ENCODE assay signal across 18 mouse cellular contexts in the genomic region with DNA sequence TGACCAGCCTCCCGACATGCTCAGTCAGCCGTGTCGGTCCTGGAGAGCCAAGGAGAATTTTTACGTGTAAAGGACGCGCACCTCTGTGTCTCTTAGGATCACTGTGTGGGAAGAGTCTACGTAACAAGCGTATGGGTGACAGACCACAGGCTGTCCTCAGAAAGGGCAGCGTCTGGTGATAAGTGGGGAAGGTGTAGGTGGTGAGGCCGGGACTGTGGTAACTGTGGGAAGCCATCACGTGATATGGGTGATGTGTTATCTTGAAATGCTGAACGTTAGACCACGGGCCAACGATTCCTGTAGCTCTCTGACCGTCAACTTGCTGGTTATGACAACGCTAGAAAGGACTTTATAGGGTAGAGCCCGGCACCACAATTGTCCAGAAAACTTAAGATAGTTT.
DNase-seq lines count a peak whose midpoint lies in the region; ATAC-seq and TF ChIP-seq lines count a peak whose summit lies in the region.
"Had no signal": no experiment of that assay in that cellular context is flagged by ENCODE, and none has a peak within 500 bp of the region (broad histone marks: within the 10 kb centered on the region; RNA-seq: fewer than 3 reads in every experiment).

No protein-coding gene starts in this region.

- H3K4me1 ChIP-seq in MEL (ENCODE audit: control insufficient read depth in 1 of 2, insufficient read depth in 2 of 2, low read length in 2 of 2) = peaks cover 7 to 9% of the 10 kb centered on the region in 2 experiments
- H3K4me1 ChIP-seq in liver, embryonic 11.5 days (replicated peaks; ENCODE audit: control insufficient read depth, insufficient read depth, low read length) = peaks cover 2% of the 10 kb centered on the region
- H3K4me1 ChIP-seq in megakaryocyte, embryonic 14.5 days = no peaks in the 10 kb centered on the region
- H3K4me1 ChIP-seq in hindbrain, embryonic 13.5 days (replicated peaks) = no peaks in the 10 kb centered on the region
- H3K4me1 ChIP-seq in midbrain, embryonic 16.5 days (ENCODE audit: control insufficient read depth, insufficient read depth, low read length) = no peaks in the 10 kb centered on the region
- H3K4me1 ChIP-seq: hindbrain, embryonic 15.5 days; midbrain, embryonic 12.5 days had no signal

- no peak for TF ChIP-seq CTCF in MEL (IDR thresholded peaks at IDR 0.05 in 2 of 3, conservative IDR thresholded peaks at IDR 0.05 in 1 of 3; ENCODE audit: control insufficient read depth in 1 of 3, insufficient read depth in 1 of 3, low read depth in 2 of 3, low read length in 3 of 3, poor library complexity in 1 of 3, severe bottlenecking in 1 of 3)

- H3K9ac ChIP-seq in MEL (ENCODE audit: control insufficient read depth, low read depth, low read length, poor library complexity, severe bottlenecking) = no peak overlapping the region
- H3K9ac ChIP-seq in liver, embryonic 11.5 days (ENCODE audit: low read depth, low read length) = no peak overlapping the region
- no peak overlapping the region for H3K9ac ChIP-seq in hindbrain, embryonic 13.5 days
- H3K9ac ChIP-seq in midbrain, embryonic 16.5 days (ENCODE audit: low read depth, low read length) = no peak overlapping the region
- H3K9ac ChIP-seq: forebrain, postnatal 0 days; hindbrain, embryonic 15.5 days; midbrain, embryonic 12.5 days had no signal

- no peaks in the 10 kb centered on the region for H3K79me2 ChIP-seq in MEL (ENCODE audit: control insufficient read depth, insufficient read depth, low read length, poor library complexity)

- TF ChIP-seq RAD21 in MEL (IDR thresholded peaks at IDR 0.05; ENCODE audit: low read depth, low read length) = no peak

- DNase-seq in 416B (ENCODE audit: low read depth) (peak; percentile 84), MEL (ENCODE audit: low read depth, low spot score) (peak; percentile 33)
- peak; percentile 39 for DNase-seq in liver, embryonic 11.5 days (ENCODE audit: low spot score)
- no peak for DNase-seq in frontal cortex, postnatal 36 days (ENCODE audit: low spot score in 2 of 2)
- DNase-seq: adrenal gland, adult 8-10 months; cerebellum, postnatal 14 days; forebrain, postnatal 0 days; gastrocnemius, adult 2 months; heart, adult 2 months; kidney, adult 9 months; lung, adult 18-20 months; thymus, adult 2 months had no signal

- H3K4me3 ChIP-seq in MEL (ENCODE audit: control insufficient read depth in 1 of 2, insufficient read depth in 1 of 2, low read depth in 2 of 2, low read length in 2 of 2) = no peak overlapping the region
- H3K4me3 ChIP-seq in liver, embryonic 11.5 days (ENCODE audit: low read depth, low read length) = no peak overlapping the region
- peak overlapping the region; percentile 40 for H3K4me3 ChIP-seq in megakaryocyte, embryonic 14.5 days (replicated peaks)
- H3K4me3 ChIP-seq in hindbrain, embryonic 13.5 days = no peak overlapping the region
- H3K4me3 ChIP-seq in midbrain, embryonic 16.5 days (ENCODE audit: low read depth, low read length) = no peak overlapping the region
- H3K4me3 ChIP-seq: gastrocnemius, adult 2 months; heart, adult 2 months; hindbrain, embryonic 15.5 days; midbrain, embryonic 12.5 days; myocyte had no signal

- peak overlapping the region; percentile 16; the same call in 1 of the 2 replicates for H3K27ac ChIP-seq in MEL (ENCODE audit: control insufficient read depth, low read depth, low read length)
- H3K27ac ChIP-seq in liver, embryonic 11.5 days (ENCODE audit: low read depth, low read length) = no peak overlapping the region
- H3K27ac ChIP-seq in hindbrain, embryonic 13.5 days = no peak overlapping the region
- H3K27ac ChIP-seq in midbrain, embryonic 16.5 days (ENCODE audit: low read length) = no peak overlapping the region
- H3K27ac ChIP-seq: gastrocnemius, adult 2 months; heart, adult 2 months; hindbrain, embryonic 15.5 days; midbrain, embryonic 12.5 days had no signal

- peaks cover 0 to 7% of the 10 kb centered on the region in 2 experiments; a peak in 2 of 4 replicates for H3K36me3 ChIP-seq in MEL (ENCODE audit: control insufficient read depth in 1 of 2, insufficient read depth in 2 of 2, low read length in 2 of 2)
- no peaks in the 10 kb centered on the region for H3K36me3 ChIP-seq in liver, embryonic 11.5 days (ENCODE audit: control insufficient read depth, insufficient read depth, low read length)
- H3K36me3 ChIP-seq in megakaryocyte, embryonic 14.5 days (replicated peaks; ENCODE audit: low read length) = no peaks in the 10 kb centered on the region
- H3K36me3 ChIP-seq in hindbrain, embryonic 13.5 days = no peaks in the 10 kb centered on the region
- H3K36me3 ChIP-seq in midbrain, embryonic 16.5 days (ENCODE audit: control insufficient read depth, insufficient read depth, low read length) = no peaks in the 10 kb centered on the region
- H3K36me3 ChIP-seq: hindbrain, embryonic 15.5 days; midbrain, embryonic 12.5 days had no signal

- no peaks in the 10 kb centered on the region for H3K27me3 ChIP-seq in MEL (ENCODE audit: control insufficient read depth in 1 of 2, insufficient read depth in 2 of 2, low read length in 2 of 2)
- H3K27me3 ChIP-seq in liver, embryonic 11.5 days (replicated peaks; ENCODE audit: control insufficient read depth, insufficient read depth, low read length) = no peaks in the 10 kb centered on the region
- H3K27me3 ChIP-seq in megakaryocyte, embryonic 14.5 days (replicated peaks) = no peaks in the 10 kb centered on the region
- H3K27me3 ChIP-seq in hindbrain, embryonic 13.5 days = 0 out of 2 replicates have a peak, but pooled peaks cover 4% of the 10 kb centered on the region
- H3K27me3 ChIP-seq in midbrain, embryonic 16.5 days (ENCODE audit: control insufficient read depth, insufficient read depth, low read depth, low read length) = no peaks in the 10 kb centered on the region
- H3K27me3 ChIP-seq: hindbrain, embryonic 15.5 days had no signal

- WGBS in liver, embryonic 11.5 days = 39% methylated on average over 17 of the region's 17 CpGs
- WGBS in hindbrain, embryonic 13.5 days = 83% methylated on average over 17 of the region's 17 CpGs
- WGBS in midbrain, embryonic 16.5 days = 80% methylated on average over 17 of the region's 17 CpGs

- peak; percentile 84 for ATAC-seq in liver, embryonic 11.5 days (replicated peaks; ENCODE audit: low FRiP score)
- ATAC-seq in hindbrain, embryonic 13.5 days (ENCODE audit: low FRiP score) = no peak
- no peak for ATAC-seq in midbrain, embryonic 16.5 days
- ATAC-seq: forebrain, postnatal 0 days had no signal

- TF ChIP-seq POLR2A in MEL (IDR thresholded peaks at IDR 0.05; ENCODE audit: control insufficient read depth in 1 of 2, insufficient read depth in 1 of 2, low read depth in 1 of 2, low read length in 2 of 2, poor library complexity in 1 of 2) = no peak

- peak in 1 of 2 experiments; percentile 89; a peak in 2 of 4 replicates for TF ChIP-seq EP300 in MEL (IDR thresholded peaks at IDR 0.05; ENCODE audit: low read depth in 1 of 2, low read length in 2 of 2)

- H3K9me3 ChIP-seq in MEL (replicated peaks; ENCODE audit: insufficient read depth, low read length) = no peaks in the 10 kb centered on the region
- H3K9me3 ChIP-seq in liver, embryonic 11.5 days (ENCODE audit: control insufficient read depth, low read length) = no peaks in the 10 kb centered on the region
- H3K9me3 ChIP-seq in megakaryocyte, embryonic 14.5 days = peaks cover 10% of the 10 kb centered on the region
- no peaks in the 10 kb centered on the region for H3K9me3 ChIP-seq in hindbrain, embryonic 13.5 days
- no peaks in the 10 kb centered on the region for H3K9me3 ChIP-seq in midbrain, embryonic 16.5 days (replicated peaks; ENCODE audit: control insufficient read depth, low read length, poor library complexity, severe bottlenecking)
- H3K9me3 ChIP-seq: hindbrain, embryonic 15.5 days; midbrain, embryonic 12.5 days had no signal

- H3K4me2 ChIP-seq in liver, embryonic 11.5 days = peak overlapping the region; percentile 28; the same call in 1 of the 2 replicates
- no peak overlapping the region for H3K4me2 ChIP-seq in hindbrain, embryonic 13.5 days
- no peak overlapping the region for H3K4me2 ChIP-seq in midbrain, embryonic 16.5 days (ENCODE audit: low read length)
- H3K4me2 ChIP-seq: hindbrain, embryonic 15.5 days; midbrain, embryonic 12.5 days had no signal

TF ChIP-seq in MEL, 35 proteins besides CTCF, POLR2A, EP300 and RAD21:
- TF ChIP-seq USF1 (IDR thresholded peaks at IDR 0.05; ENCODE audit: low read depth, low read length) (peak; percentile 89), ZKSCAN1 (IDR thresholded peaks at IDR 0.05; ENCODE audit: low read depth, low read length) (no peak), JUND (IDR thresholded peaks at IDR 0.05; ENCODE audit: low read depth, low read length) (no peak), TCF12 (IDR thresholded peaks at IDR 0.05; ENCODE audit: low read depth, low read length) (peak; percentile 56), USF2 (IDR thresholded peaks at IDR 0.05; ENCODE audit: borderline replicate concordance in 1 of 2, insufficient read depth in 1 of 2, low read depth in 1 of 2, low read length in 2 of 2) (peak in 1 of 2 experiments; percentile 50; a peak in 1 of 4 replicates), BHLHE40 (IDR thresholded peaks at IDR 0.05; ENCODE audit: borderline replicate concordance, low read depth, low read length) (peak; percentile 78; the same call in 1 of the 2 replicates), MYB (IDR thresholded peaks at IDR 0.05; ENCODE audit: low read depth, low read length) (peak; percentile 92)
TF ChIP-seq in MEL: peak in this region for 5.

Comparison
In these comparisons a context has a peak if more than half of its experiments do, and no peak if none do; other contexts are left out.
1. DNase-seq: peak in 416B (single experiment), MEL (single experiment) and liver, embryonic 11.5 days (single experiment); none in frontal cortex, postnatal 36 days (0 of 2).